Mouse (Mus musculus): Measurements from ENCODE around the gene Vps11.
"Not testable (repeated sequence)": the region's sequence is repeated elsewhere in the genome, so short reads cannot be mapped to it uniquely, and the experiment has no call there.

Gene Vps11

GRCm38 (mm10) chr9:44318076-44318825, 43.2 kb downstream of the Vps11 start:
- in situ Hi-C loops (cut with MboI; ENCODE audit: low sequenced_read_pairs), result no loop called here

- in situ Hi-C loops (cut with MboI; ENCODE audit: low sequenced_read_pairs), result no loop called here
These were observed 44.0 kb downstream of the Vps11 start for GRCm38 (mm10) chr9:44317452-44317851.

GRCm38 (mm10) chr9:44314910-44315309, 46.6 kb downstream of the Vps11 start:
- in situ Hi-C loops (cut with MboI; ENCODE audit: low sequenced_read_pairs), result no loop called here

GRCm38 (mm10) chr9:44314257-44314547, 47.3 kb downstream of the Vps11 start:
- in situ Hi-C loops (cut with MboI; ENCODE audit: low sequenced_read_pairs), result no loop called here

- in situ Hi-C loops (cut with MboI; ENCODE audit: low sequenced_read_pairs), result no loop called here
These were observed 47.8 kb downstream of the Vps11 start for GRCm38 (mm10) chr9:44313476-44314256.

GRCm38 (mm10) chr9:44311136-44312134, 50.0 kb downstream of the Vps11 start:
- in situ Hi-C loops (cut with MboI; ENCODE audit: low sequenced_read_pairs), result no loop called here

- in situ Hi-C loops (cut with MboI; ENCODE audit: low sequenced_read_pairs), result no loop called here
These were observed 50.7 kb downstream of the Vps11 start for GRCm38 (mm10) chr9:44310750-44311135.

GRCm38 (mm10) chr9:44309756-44310155, 51.7 kb downstream of the Vps11 start:
- in situ Hi-C loops (cut with MboI; ENCODE audit: low sequenced_read_pairs), result no loop called here

- in situ Hi-C loops (cut with MboI; ENCODE audit: low sequenced_read_pairs), result no loop called here
These were observed 54.2 kb downstream of the Vps11 start for GRCm38 (mm10) chr9:44307248-44307647.

- in situ Hi-C loops (cut with MboI; ENCODE audit: low sequenced_read_pairs), result no loop called here
These were observed 54.9 kb downstream of the Vps11 start for GRCm38 (mm10) chr9:44306532-44306931.

- in situ Hi-C loops (cut with MboI; ENCODE audit: low sequenced_read_pairs), result no loop called here
These were observed 55.9 kb downstream of the Vps11 start, which contains the start of gene Hinfp for GRCm38 (mm10) chr9:44305466-44306079. Gene Hinfp, minus strand, starts transcription at chr9:44305671.

GRCm38 (mm10) chr9:44300001-44300400, 61.5 kb downstream of the Vps11 start:
- in situ Hi-C loops (cut with MboI; ENCODE audit: low sequenced_read_pairs), result not testable (repeated sequence)

All from CH12F3 (cell line).